Mouse (Mus musculus) myocyte (in vitro differentiated cells): ENCODE results near the gene Cenpu.

ENCODE experiments used
- E2F4 ChIP-seq: IDR thresholded peaks from one replicate; pipeline ENCODE4 v1.6.1; 2011; ENCODE audit warnings: mild to moderate bottlenecking, control low read depth, moderate library complexity; ENCODE audit not compliant: insufficient read depth
- MAX ChIP-seq: IDR thresholded peaks from one replicate; pipeline ENCODE4 v1.6.1; 2011; ENCODE audit warnings: low read depth, mild to moderate bottlenecking, control low read depth
- MYOG ChIP-seq, 3 experiments: IDR thresholded peaks; one replicate each; pipeline ENCODE4 v1.6.1; 2011; ENCODE audit warnings: control low read depth in 2 of 3, low read depth in 2 of 3, mild to moderate bottlenecking in 2 of 3; ENCODE audit not compliant: insufficient read length in 2 of 3, control insufficient read depth in 1 of 3, insufficient read depth in 1 of 3
- POLR2A ChIP-seq: IDR thresholded peaks from one replicate; pipeline ENCODE4 v1.6.1; 2011; ENCODE audit warnings: low read depth, mild to moderate bottlenecking, control low read depth, moderate library complexity; ENCODE audit not compliant: insufficient read length
- POLR2AphosphoS2 ChIP-seq: IDR thresholded peaks from one replicate; pipeline ENCODE4 v1.6.1; 2011; ENCODE audit warnings: low read depth, control low read depth; ENCODE audit not compliant: insufficient read length
- REST ChIP-seq: IDR thresholded peaks from one replicate; pipeline ENCODE4 v1.6.1; 2011; ENCODE audit warnings: mild to moderate bottlenecking, control low read depth, moderate library complexity; ENCODE audit not compliant: insufficient read depth, insufficient read length
- TCF12 ChIP-seq: IDR thresholded peaks from one replicate; pipeline ENCODE4 v1.6.1; 2011; ENCODE audit warnings: mild to moderate bottlenecking, control low read depth; ENCODE audit not compliant: poor library complexity, insufficient read depth, severe bottlenecking
- TCF3 ChIP-seq: IDR thresholded peaks from one replicate; pipeline ENCODE4 v1.6.1; 2011; ENCODE audit warnings: low read depth, control low read depth; ENCODE audit not compliant: insufficient read length
- USF1 ChIP-seq: IDR thresholded peaks from one replicate; pipeline ENCODE4 v1.6.1; 2011; ENCODE audit warnings: low read depth, mild to moderate bottlenecking, control low read depth, moderate library complexity

GRCm38 (mm10) chr8:46530541-46530940 is 21.3 kb upstream of the Cenpu start:
- no peak for TF ChIP-seq POLR2A
- no peak for TF ChIP-seq USF1
- TF ChIP-seq MYOG (IDR thresholded peaks at IDR 0.05; ENCODE audit: control insufficient read depth in 1 of 3, insufficient read depth in 1 of 3, insufficient read length in 2 of 3, low read depth in 2 of 3) = no peak
- TF ChIP-seq E2F4 = no peak
- no peak for TF ChIP-seq REST
- no peak for TF ChIP-seq POLR2AphosphoS2
- no peak for TF ChIP-seq MAX
- no peak for TF ChIP-seq TCF3
- no peak for TF ChIP-seq TCF12
